Mouse (Mus musculus): ENCODE results near the gene March10. TPM values are rescaled to one million over a fixed set of nuclear protein-coding genes. Genes with fewer than 3 reads are reported as not detected.

Gene March10
- polyA plus RNA-seq, 1 experiment from 2014 or later, result 0.57 TPM

- 25% methylated on average over 9 of the region's 9 CpGs for WGBS
- H3K27me3 ChIP-seq (replicated peaks), result no peaks in the 10 kb centered on the region
- H3K36me3 ChIP-seq, result no peaks in the 10 kb centered on the region
- no peak overlapping the region for H3K4me2 ChIP-seq
- H3K9me3 ChIP-seq (replicated peaks), result no peaks in the 10 kb centered on the region
- H3K4me1 ChIP-seq (replicated peaks), result peaks cover 53% of the 10 kb centered on the region
- peak overlapping the region; percentile 67 for H3K27ac ChIP-seq (ENCODE audit: poor library complexity, severe bottlenecking)
- no peak overlapping the region for H3K4me3 ChIP-seq
- ATAC-seq (ENCODE audit: insufficient number of reproducible peaks, low FRiP score), result no peak; the same call in 1 of the 2 replicates
- 0 out of 2 replicates have a peak overlapping the region, but pooled peaks have one; percentile 13 for H3K9ac ChIP-seq
Measured at GRCm38 (mm10) chr11:105467266-105467665, 10.7 kb upstream of the March10 start.

GRCm38 (mm10) chr11:105466756-105467155 lies 10.2 kb upstream of the March10 start:
- no peak overlapping the region for H3K9ac ChIP-seq
- ATAC-seq (ENCODE audit: insufficient number of reproducible peaks, low FRiP score), result no peak
- no peak overlapping the region for H3K4me3 ChIP-seq
- peak overlapping the region; percentile 67; the same call in 1 of the 2 replicates for H3K27ac ChIP-seq (ENCODE audit: poor library complexity, severe bottlenecking)
- H3K36me3 ChIP-seq, result no peaks in the 10 kb centered on the region
- peaks cover 52% of the 10 kb centered on the region for H3K4me1 ChIP-seq (replicated peaks)
- H3K4me2 ChIP-seq, result no peak overlapping the region
- no peaks in the 10 kb centered on the region for H3K9me3 ChIP-seq (replicated peaks)
- H3K27me3 ChIP-seq (replicated peaks), result no peaks in the 10 kb centered on the region
- WGBS, result 56% methylated on average over 4 of the region's 4 CpGs

GRCm38 (mm10) chr11:105465488-105465887 lies 9.0 kb upstream of the March10 start:
- Histone ChIP-seq H3K4me1 (replicated peaks) (peaks cover 52% of the 10 kb centered on the region), H3K36me3 (no peaks in the 10 kb centered on the region), H3K4me2 (no peak overlapping the region), H3K9me3 (replicated peaks) (no peaks in the 10 kb centered on the region), H3K27me3 (replicated peaks) (no peaks in the 10 kb centered on the region), H3K9ac (no peak overlapping the region), H3K4me3 (no peak overlapping the region), H3K27ac (ENCODE audit: poor library complexity, severe bottlenecking) (no peak overlapping the region)
- WGBS, result 61% methylated on average over 9 of the region's 9 CpGs
- no peak for ATAC-seq (ENCODE audit: insufficient number of reproducible peaks, low FRiP score)

GRCm38 (mm10) chr11:105464430-105464967 lies 8.0 kb upstream of the March10 start:
- 55% methylated on average over 8 of the region's 8 CpGs for WGBS
- H3K9ac ChIP-seq, result no peak overlapping the region
- no peak for ATAC-seq (ENCODE audit: insufficient number of reproducible peaks, low FRiP score)
- H3K4me3 ChIP-seq, result no peak overlapping the region
- H3K9me3 ChIP-seq (replicated peaks), result no peaks in the 10 kb centered on the region
- H3K27ac ChIP-seq (ENCODE audit: poor library complexity, severe bottlenecking), result peak overlapping the region; percentile 13
- no peaks in the 10 kb centered on the region for H3K36me3 ChIP-seq
- H3K4me2 ChIP-seq, result no peak overlapping the region
- H3K27me3 ChIP-seq (replicated peaks), result no peaks in the 10 kb centered on the region
- peaks cover 47% of the 10 kb centered on the region for H3K4me1 ChIP-seq (replicated peaks)

GRCm38 (mm10) chr11:105459900-105460299 lies 3.4 kb upstream of the March10 start:
- peaks cover 17% of the 10 kb centered on the region for H3K4me1 ChIP-seq (replicated peaks)
- WGBS, result 57% methylated on average over 5 of the region's 5 CpGs

GRCm38 (mm10) chr11:105457041-105457440 lies 506 bp upstream of the March10 start:
- no peak overlapping the region for H3K9ac ChIP-seq
- no peak for ATAC-seq (ENCODE audit: insufficient number of reproducible peaks, low FRiP score)
- H3K36me3 ChIP-seq, result no peaks in the 10 kb centered on the region
- no peaks in the 10 kb centered on the region for H3K27me3 ChIP-seq (replicated peaks)
- no peak overlapping the region for H3K27ac ChIP-seq (ENCODE audit: poor library complexity, severe bottlenecking)
- H3K9me3 ChIP-seq (replicated peaks), result no peaks in the 10 kb centered on the region
- peak overlapping the region; percentile 60; the same call in 1 of the 2 replicates for H3K4me3 ChIP-seq
- peaks cover 4% of the 10 kb centered on the region; the same call in 1 of the 2 replicates for H3K4me1 ChIP-seq (replicated peaks)
- peak overlapping the region; percentile 91 for H3K4me2 ChIP-seq
- WGBS, result 76% methylated on average over 7 of the region's 7 CpGs

More at GRCm38 (mm10) chr11:105459900-105460299, 3.4 kb upstream of the March10 start:
- Histone ChIP-seq H3K9ac (no peak overlapping the region), H3K36me3 (no peaks in the 10 kb centered on the region), H3K4me2 (no peak overlapping the region), H3K9me3 (replicated peaks) (no peaks in the 10 kb centered on the region), H3K27me3 (replicated peaks) (no peaks in the 10 kb centered on the region), H3K27ac (ENCODE audit: poor library complexity, severe bottlenecking) (no peak overlapping the region), H3K4me3 (no peak overlapping the region)
- ATAC-seq (ENCODE audit: insufficient number of reproducible peaks, low FRiP score), result no peak

- no peaks in the 10 kb centered on the region for H3K9me3 ChIP-seq (replicated peaks)
- 87% methylated on average over 5 of the region's 5 CpGs for WGBS
- no peak overlapping the region for H3K27ac ChIP-seq (ENCODE audit: poor library complexity, severe bottlenecking)
- H3K9ac ChIP-seq, result no peak overlapping the region
- no peaks in the 10 kb centered on the region for H3K36me3 ChIP-seq
- ATAC-seq (ENCODE audit: insufficient number of reproducible peaks, low FRiP score), result no peak
- no peak overlapping the region for H3K4me2 ChIP-seq
- no peaks in the 10 kb centered on the region for H3K27me3 ChIP-seq (replicated peaks)
- no peak overlapping the region for H3K4me3 ChIP-seq
- H3K4me1 ChIP-seq (replicated peaks), result peaks cover 4% of the 10 kb centered on the region; the same call in 1 of the 2 replicates
Measured at GRCm38 (mm10) chr11:105455118-105455517, 1.4 kb downstream of the March10 start.

- Histone ChIP-seq H3K4me2 (no peak overlapping the region), H3K27me3 (replicated peaks) (no peaks in the 10 kb centered on the region), H3K36me3 (no peaks in the 10 kb centered on the region), H3K9me3 (replicated peaks) (no peaks in the 10 kb centered on the region), H3K4me1 (replicated peaks) (peaks cover 14% of the 10 kb centered on the region), H3K27ac (ENCODE audit: poor library complexity, severe bottlenecking) (no peak overlapping the region), H3K9ac (no peak overlapping the region), H3K4me3 (no peak overlapping the region)
- WGBS, result 79% methylated on average over 4 of the region's 4 CpGs
- ATAC-seq (ENCODE audit: insufficient number of reproducible peaks, low FRiP score), result no peak
Measured at GRCm38 (mm10) chr11:105453084-105453483, 3.5 kb downstream of the March10 start.

GRCm38 (mm10) chr11:105452504-105452903 lies 4.0 kb downstream of the March10 start:
- Histone ChIP-seq H3K27ac (ENCODE audit: poor library complexity, severe bottlenecking) (no peak overlapping the region), H3K27me3 (replicated peaks) (no peaks in the 10 kb centered on the region), H3K4me1 (replicated peaks) (peaks cover 19% of the 10 kb centered on the region), H3K4me2 (no peak overlapping the region), H3K9ac (no peak overlapping the region), H3K9me3 (replicated peaks) (no peaks in the 10 kb centered on the region), H3K4me3 (no peak overlapping the region), H3K36me3 (no peaks in the 10 kb centered on the region)
- WGBS, result 75% methylated on average over 4 of the region's 4 CpGs
- no peak for ATAC-seq (ENCODE audit: insufficient number of reproducible peaks, low FRiP score)

- Histone ChIP-seq H3K9me3 (replicated peaks) (no peaks in the 10 kb centered on the region), H3K36me3 (no peaks in the 10 kb centered on the region), H3K27ac (ENCODE audit: poor library complexity, severe bottlenecking) (no peak overlapping the region), H3K27me3 (replicated peaks) (no peaks in the 10 kb centered on the region), H3K4me1 (replicated peaks) (peaks cover 19% of the 10 kb centered on the region), H3K4me3 (no peak overlapping the region), H3K9ac (no peak overlapping the region), H3K4me2 (no peak overlapping the region)
- no peak for ATAC-seq (ENCODE audit: insufficient number of reproducible peaks, low FRiP score)
- 68% methylated on average over 7 of the region's 7 CpGs for WGBS
Measured at GRCm38 (mm10) chr11:105451553-105452135, 4.9 kb downstream of the March10 start.

GRCm38 (mm10) chr11:105449581-105450315 lies 6.8 kb downstream of the March10 start:
- WGBS, result 53% methylated on average over 12 of the region's 12 CpGs
- Histone ChIP-seq H3K27ac (ENCODE audit: poor library complexity, severe bottlenecking) (no peak overlapping the region), H3K4me2 (0 out of 2 replicates have a peak overlapping the region, but pooled peaks have one; percentile 1), H3K9ac (no peak overlapping the region), H3K4me1 (replicated peaks) (peaks cover 15% of the 10 kb centered on the region), H3K4me3 (no peak overlapping the region), H3K36me3 (no peaks in the 10 kb centered on the region), H3K9me3 (replicated peaks) (no peaks in the 10 kb centered on the region), H3K27me3 (replicated peaks) (no peaks in the 10 kb centered on the region)
- ATAC-seq (ENCODE audit: insufficient number of reproducible peaks, low FRiP score), result no peak

All from heart, embryonic 12.5 days (tissue).